Mouse (Mus musculus): Measurements from ENCODE around the gene Pkp4. TPM values are rescaled to one million over a fixed set of nuclear protein-coding genes. Genes with fewer than 3 reads are reported as not detected.

Pkp4 gene
- polyA plus RNA-seq, 1 experiment from 2014 or later: 14.8 TPM

- Histone ChIP-seq H3K27ac (ENCODE audit: low read length) (no peak overlapping the region), H3K9ac (replicated peaks; ENCODE audit: low read depth) (no peak overlapping the region), H3K36me3 (ENCODE audit: insufficient read depth, low read length) (no peaks in the 10 kb centered on the region), H3K4me3 (ENCODE audit: low read depth, low read length) (no peak overlapping the region), H3K27me3 (replicated peaks; ENCODE audit: insufficient read depth, low read length) (no peaks in the 10 kb centered on the region), H3K4me1 (ENCODE audit: insufficient read depth, low read depth, low read length) (no peaks in the 10 kb centered on the region), H3K9me3 (ENCODE audit: low read length) (no peaks in the 10 kb centered on the region), H3K4me2 (replicated peaks; ENCODE audit: low read depth, low read length) (no peak overlapping the region)
- WGBS: 49% methylated on average over 9 of the region's 9 CpGs
- ATAC-seq: no peak; the same call in 1 of the 2 replicates
- peak; percentile 58 for DNase-seq (ENCODE audit: low spot score)
- TF ChIP-seq CTCF (IDR thresholded peaks at IDR 0.05) (no peak), EP300 (IDR thresholded peaks at IDR 0.05) (no peak)
These were observed 70.0 kb downstream of the Pkp4 start for GRCm38 (mm10) chr2:59230656-59231055.

GRCm38 (mm10) chr2:59231514-59231913, 70.9 kb downstream of the Pkp4 start:
- WGBS: 70% methylated on average over 5 of the region's 5 CpGs
- no peak overlapping the region for H3K4me3 ChIP-seq (ENCODE audit: low read depth, low read length)
- no peak for DNase-seq (ENCODE audit: low spot score)

DNA sequence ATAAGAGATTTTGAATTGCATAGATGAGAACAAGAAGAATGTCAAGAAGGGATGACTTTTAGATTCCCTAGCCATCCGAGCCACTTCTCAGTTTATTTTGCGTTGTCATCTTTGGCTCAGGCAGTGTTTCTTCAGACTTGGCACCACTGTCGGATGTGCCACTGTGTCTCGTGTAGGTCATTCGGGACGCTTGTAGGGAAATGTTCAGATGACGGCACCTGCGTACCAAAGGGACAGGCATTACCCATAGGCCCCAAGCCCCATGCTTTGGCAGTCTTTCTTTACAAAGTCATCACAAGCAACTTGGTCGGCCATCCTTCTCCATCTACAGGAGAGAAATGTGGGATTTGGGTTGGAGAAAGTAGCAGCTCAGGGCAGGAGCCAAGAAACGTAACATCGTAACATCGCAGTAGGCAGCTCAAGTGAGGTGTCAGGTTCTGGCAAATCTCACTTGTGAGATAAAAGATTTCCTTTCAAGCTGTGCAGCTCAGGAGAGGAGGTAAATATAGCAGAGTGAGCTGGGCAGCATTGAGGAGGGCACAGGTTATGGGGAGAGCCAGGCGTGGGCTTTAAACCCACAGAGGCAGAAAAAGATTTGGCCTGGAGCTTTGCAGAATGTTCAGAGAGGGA, 72.8 kb downstream of the Pkp4 start:
- Histone ChIP-seq H3K27me3 (replicated peaks; ENCODE audit: insufficient read depth, low read length) (no peaks in the 10 kb centered on the region), H3K4me1 (ENCODE audit: insufficient read depth, low read depth, low read length) (no peaks in the 10 kb centered on the region), H3K9me3 (ENCODE audit: low read length) (no peaks in the 10 kb centered on the region), H3K27ac (ENCODE audit: low read length) (no peak overlapping the region), H3K4me2 (replicated peaks; ENCODE audit: low read depth, low read length) (no peak overlapping the region), H3K9ac (replicated peaks; ENCODE audit: low read depth) (no peak overlapping the region), H3K36me3 (ENCODE audit: insufficient read depth, low read length) (no peaks in the 10 kb centered on the region), H3K4me3 (ENCODE audit: low read depth, low read length) (no peak overlapping the region)
- no peak for TF ChIP-seq EP300 (IDR thresholded peaks at IDR 0.05)
- TF ChIP-seq CTCF (IDR thresholded peaks at IDR 0.05): no peak
- no peak for ATAC-seq
- DNase-seq (ENCODE audit: low spot score): no peak
- WGBS: 79% methylated on average over 13 of the region's 13 CpGs

More at GRCm38 (mm10) chr2:59231514-59231913, 70.9 kb downstream of the Pkp4 start:
- no peak overlapping the region for H3K9ac ChIP-seq (replicated peaks; ENCODE audit: low read depth)
- no peaks in the 10 kb centered on the region for H3K36me3 ChIP-seq (ENCODE audit: insufficient read depth, low read length)
- no peaks in the 10 kb centered on the region for H3K27me3 ChIP-seq (replicated peaks; ENCODE audit: insufficient read depth, low read length)
- H3K4me1 ChIP-seq (ENCODE audit: insufficient read depth, low read depth, low read length): no peaks in the 10 kb centered on the region
- TF ChIP-seq EP300 (IDR thresholded peaks at IDR 0.05): no peak
- no peak for TF ChIP-seq CTCF (IDR thresholded peaks at IDR 0.05)
- no peak overlapping the region for H3K4me2 ChIP-seq (replicated peaks; ENCODE audit: low read depth, low read length)
- no peak for ATAC-seq
- H3K9me3 ChIP-seq (ENCODE audit: low read length): no peaks in the 10 kb centered on the region
- no peak overlapping the region for H3K27ac ChIP-seq (ENCODE audit: low read length)

DNA sequence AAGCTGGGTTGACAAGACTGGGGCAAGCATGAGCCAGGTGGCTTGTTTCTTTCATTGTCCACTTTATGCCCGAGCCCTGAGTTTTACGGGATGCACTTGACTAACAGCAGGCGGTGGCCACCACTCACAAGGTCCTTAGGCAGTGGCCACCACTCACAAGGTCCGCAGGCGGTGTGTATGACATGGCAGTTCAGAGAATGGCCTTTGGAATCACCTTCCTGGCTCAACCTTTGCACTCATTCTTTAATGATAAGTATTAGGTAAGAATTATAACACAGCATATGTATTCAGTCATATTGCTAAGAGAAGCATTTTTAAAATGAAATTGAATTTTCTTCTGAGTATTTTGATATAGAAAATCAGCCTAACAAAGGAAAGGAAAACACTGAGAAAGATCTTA, 73.3 kb downstream of the Pkp4 start:
- Histone ChIP-seq H3K9ac (replicated peaks; ENCODE audit: low read depth) (no peak overlapping the region), H3K27ac (ENCODE audit: low read length) (no peak overlapping the region), H3K27me3 (replicated peaks; ENCODE audit: insufficient read depth, low read length) (no peaks in the 10 kb centered on the region), H3K4me3 (ENCODE audit: low read depth, low read length) (no peak overlapping the region), H3K4me2 (replicated peaks; ENCODE audit: low read depth, low read length) (no peak overlapping the region), H3K36me3 (ENCODE audit: insufficient read depth, low read length) (no peaks in the 10 kb centered on the region), H3K4me1 (ENCODE audit: insufficient read depth, low read depth, low read length) (no peaks in the 10 kb centered on the region), H3K9me3 (ENCODE audit: low read length) (no peaks in the 10 kb centered on the region)
- DNase-seq (ENCODE audit: low spot score) (no peak), ATAC-seq (no peak)
- TF ChIP-seq CTCF (IDR thresholded peaks at IDR 0.05) (no peak), EP300 (IDR thresholded peaks at IDR 0.05) (no peak)
- 73% methylated on average over 5 of the region's 5 CpGs for WGBS

DNA sequence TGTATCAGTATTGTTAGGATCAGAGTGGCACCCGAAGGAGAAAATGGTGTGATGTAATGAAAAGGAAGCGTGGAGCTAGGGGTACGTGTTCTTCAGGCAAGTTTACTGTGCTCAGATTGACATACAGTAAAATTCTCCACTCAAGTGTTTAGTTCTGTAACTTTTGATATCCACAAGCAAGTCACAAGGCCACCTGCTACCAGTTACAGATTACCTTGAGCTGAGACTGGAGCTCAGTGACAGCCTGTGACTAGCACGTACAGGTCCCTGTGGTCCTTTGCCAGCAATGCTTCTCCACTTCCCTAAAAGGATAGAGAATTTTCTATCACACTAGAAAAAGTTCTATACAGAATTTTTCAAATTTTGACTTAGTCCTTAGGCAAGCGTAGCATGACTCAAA, 73.9 kb downstream of the Pkp4 start:
- H3K9ac ChIP-seq (replicated peaks; ENCODE audit: low read depth): no peak overlapping the region
- no peaks in the 10 kb centered on the region for H3K27me3 ChIP-seq (replicated peaks; ENCODE audit: insufficient read depth, low read length)
- no peak for ATAC-seq
- 85% methylated on average over 5 of the region's 5 CpGs for whole genome bisulfite sequencing
- H3K4me2 ChIP-seq (replicated peaks; ENCODE audit: low read depth, low read length): no peak overlapping the region
- H3K36me3 ChIP-seq (ENCODE audit: insufficient read depth, low read length): no peaks in the 10 kb centered on the region
- no peaks in the 10 kb centered on the region for H3K4me1 ChIP-seq (ENCODE audit: insufficient read depth, low read depth, low read length)
- H3K9me3 ChIP-seq (ENCODE audit: low read length): no peaks in the 10 kb centered on the region
- H3K27ac ChIP-seq (ENCODE audit: low read length): no peak overlapping the region
- TF ChIP-seq EP300 (IDR thresholded peaks at IDR 0.05) (no peak), CTCF (IDR thresholded peaks at IDR 0.05) (no peak)
- no peak overlapping the region for H3K4me3 ChIP-seq (ENCODE audit: low read depth, low read length)
- no peak for DNase-seq (ENCODE audit: low spot score)

DNA sequence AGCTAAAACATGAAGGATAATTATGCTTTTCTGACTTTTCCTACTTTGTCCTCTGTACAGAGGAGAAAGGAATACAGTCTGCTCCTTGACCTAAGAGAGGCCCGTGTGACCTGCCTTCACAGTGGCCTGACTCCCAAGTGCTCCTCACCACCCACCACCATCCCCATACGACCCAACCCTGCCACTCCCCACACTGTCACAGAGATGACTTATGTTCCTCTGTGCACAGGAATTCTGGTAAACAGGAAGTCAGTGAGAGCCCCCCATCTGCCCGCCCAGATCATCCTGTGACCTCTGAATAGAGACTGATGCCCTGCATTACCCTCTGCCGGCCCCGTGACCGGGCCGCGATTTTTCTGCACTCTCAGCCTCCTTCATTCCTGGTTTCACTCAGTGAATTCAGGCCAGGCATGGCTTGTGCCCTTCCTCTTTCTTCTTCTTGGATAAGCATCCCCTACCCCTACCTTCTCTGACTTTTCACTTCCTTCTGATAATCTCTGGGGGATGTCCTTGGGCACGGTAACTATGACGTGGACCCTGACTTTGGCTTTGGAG, 79.3 kb downstream of the Pkp4 start:
- no peaks in the 10 kb centered on the region for H3K27me3 ChIP-seq (replicated peaks; ENCODE audit: insufficient read depth, low read length)
- 64% methylated on average over 10 of the region's 10 CpGs for WGBS
- no peak overlapping the region for H3K4me2 ChIP-seq (replicated peaks; ENCODE audit: low read depth, low read length)
- peak; percentile 58 for ATAC-seq
- no peaks in the 10 kb centered on the region for H3K36me3 ChIP-seq (ENCODE audit: insufficient read depth, low read length)
- no peak overlapping the region for H3K27ac ChIP-seq (ENCODE audit: low read length)
- no peak for DNase-seq (ENCODE audit: low spot score)
- no peaks in the 10 kb centered on the region for H3K4me1 ChIP-seq (ENCODE audit: insufficient read depth, low read depth, low read length)
- H3K9me3 ChIP-seq (ENCODE audit: low read length): no peaks in the 10 kb centered on the region
- no peak overlapping the region for H3K9ac ChIP-seq (replicated peaks; ENCODE audit: low read depth)
- no peak overlapping the region for H3K4me3 ChIP-seq (ENCODE audit: low read depth, low read length)
- TF ChIP-seq CTCF (IDR thresholded peaks at IDR 0.05) (no peak), EP300 (IDR thresholded peaks at IDR 0.05) (peak; percentile 23; the same call in 1 of the 2 replicates)
